Mouse (Mus musculus) frontal cortex, postnatal 14 days (tissue): ENCODE data around the gene Arfrp1.

Experiments
- DNase-seq, 2 experiments: peaks; one replicate each; pipeline ENCODE4 v3.0.0; 2022; ENCODE audit warnings: low spot score in 2 of 2

Arfrp1 gene

GRCm38 (mm10) chr2:181364860-181365596, at the start of gene Arfrp1, which contains the start of gene Zgpat:
Gene Arfrp1, minus strand, starts transcription at chr2:181365404.
Gene Zgpat, plus strand, starts transcription at chr2:181364928.
- DNase-seq: peak; percentile 74 to 81

GRCm38 (mm10) chr2:181413141-181413540, 47.9 kb upstream of the Arfrp1 start:
- DNase-seq: no peak

GRCm38 (mm10) chr2:181410760-181411473, 45.7 kb upstream of the Arfrp1 start:
- peak in 1 of 2 experiments; percentile 56 for DNase-seq

GRCm38 (mm10) chr2:181409643-181410042, 44.4 kb upstream of the Arfrp1 start:
- DNase-seq: no peak

- DNase-seq: no peak
Measured at GRCm38 (mm10) chr2:181403722-181404121, 38.5 kb upstream of the Arfrp1 start.

GRCm38 (mm10) chr2:181401497-181401896, 36.3 kb upstream of the Arfrp1 start:
- no peak for DNase-seq

- no peak for DNase-seq
Measured at GRCm38 (mm10) chr2:181397207-181397761, 32.1 kb upstream of the Arfrp1 start.

GRCm38 (mm10) chr2:181394086-181394485, 28.9 kb upstream of the Arfrp1 start:
- DNase-seq: no peak

GRCm38 (mm10) chr2:181392600-181393213, 27.5 kb upstream of the Arfrp1 start:
- peak; percentile 67 to 87 for DNase-seq

- no peak for DNase-seq
Measured at GRCm38 (mm10) chr2:181391541-181391940, 26.3 kb upstream of the Arfrp1 start.

GRCm38 (mm10) chr2:181391022-181391421, 25.8 kb upstream of the Arfrp1 start:
- no peak for DNase-seq

- no peak for DNase-seq
Measured at GRCm38 (mm10) chr2:181390136-181390870, 25.1 kb upstream of the Arfrp1 start.

GRCm38 (mm10) chr2:181386663-181387210, 21.5 kb upstream of the Arfrp1 start:
- no peak for DNase-seq

- peak in 1 of 2 experiments; percentile 32 for DNase-seq
Measured at GRCm38 (mm10) chr2:181385885-181386284, 20.7 kb upstream of the Arfrp1 start.

GRCm38 (mm10) chr2:181384919-181385391, 19.8 kb upstream of the Arfrp1 start:
- DNase-seq: no peak

- DNase-seq: no peak
Measured at GRCm38 (mm10) chr2:181384463-181384862, 19.3 kb upstream of the Arfrp1 start.

GRCm38 (mm10) chr2:181381631-181382306, 16.6 kb upstream of the Arfrp1 start:
- no peak for DNase-seq

GRCm38 (mm10) chr2:181381107-181381506, 15.9 kb upstream of the Arfrp1 start:
- DNase-seq: no peak

GRCm38 (mm10) chr2:181380251-181380650, 15.0 kb upstream of the Arfrp1 start:
- no peak for DNase-seq

GRCm38 (mm10) chr2:181379778-181380177, 14.6 kb upstream of the Arfrp1 start, which contains the start of gene Lime1:
Gene Lime1, plus strand, starts transcription at chr2:181380078.
- no peak for DNase-seq
